Mouse (Mus musculus) adrenal gland, adult 2 months (tissue): ENCODE data around the gene Cyfip1. TPM values are rescaled to one million over a fixed set of nuclear protein-coding genes. Genes with fewer than 3 reads are reported as not detected.
"Not testable (repeated sequence)": the region's sequence is repeated elsewhere in the genome, so short reads cannot be mapped to it uniquely, and the experiment has no call there.

Experiments
- DNase-seq: peaks from one replicate; pipeline ENCODE4 v3.0.0; 2021
- polyA plus RNA-seq: library from polyadenylated mRNA; depleted of rRNA; stranded (reverse); fragments of >200 nt; gene quantifications from 2 replicates; pipeline ENCODE4 v1.2.3, GENCODE M21; 2012
- total RNA-seq, 2 experiments: library from RNA; stranded (reverse); gene quantifications; 2 replicates each; pipeline ENCODE4 v1.2.3; 2021

The Cyfip1 gene
- total and polyA plus RNA-seq, 3 experiments, result 40.1 to 79.0 (median 76.4) TPM

- no peak for DNase-seq
These were observed 23.5 kb downstream of the Cyfip1 start for GRCm38 (mm10) chr7:55865044-55865443.

- DNase-seq, result no peak
These were observed 24.3 kb downstream of the Cyfip1 start for GRCm38 (mm10) chr7:55865750-55866416.

- DNase-seq, result no peak
These were observed 26.7 kb downstream of the Cyfip1 start for GRCm38 (mm10) chr7:55868247-55868646.

- DNase-seq, result no peak
These were observed 27.7 kb downstream of the Cyfip1 start for GRCm38 (mm10) chr7:55869220-55869619.

- no peak for DNase-seq
These were observed 28.9 kb downstream of the Cyfip1 start for GRCm38 (mm10) chr7:55870340-55871020.

- DNase-seq, result no peak
These were observed 29.9 kb downstream of the Cyfip1 start for GRCm38 (mm10) chr7:55871476-55871875.

GRCm38 (mm10) chr7:55874703-55875102 lies 33.2 kb downstream of the Cyfip1 start:
- no peak for DNase-seq

- no peak for DNase-seq
These were observed 36.2 kb downstream of the Cyfip1 start for GRCm38 (mm10) chr7:55877721-55878120.

- DNase-seq, result no peak
These were observed 39.3 kb downstream of the Cyfip1 start for GRCm38 (mm10) chr7:55880882-55881281.

- DNase-seq, result no peak
These were observed 47.1 kb downstream of the Cyfip1 start for GRCm38 (mm10) chr7:55888603-55889002.

- DNase-seq, result no peak
These were observed 48.5 kb downstream of the Cyfip1 start for GRCm38 (mm10) chr7:55889996-55890395.

- DNase-seq, result no peak
These were observed 49.2 kb downstream of the Cyfip1 start for GRCm38 (mm10) chr7:55890731-55891130.

GRCm38 (mm10) chr7:55891797-55892196 lies 50.3 kb downstream of the Cyfip1 start:
- DNase-seq, result no peak

GRCm38 (mm10) chr7:55903766-55904165 lies 62.2 kb downstream of the Cyfip1 start:
- peak; percentile 40 for DNase-seq

- no peak for DNase-seq
These were observed 63.9 kb downstream of the Cyfip1 start for GRCm38 (mm10) chr7:55905449-55905848.

- DNase-seq, result no peak
These were observed 68.0 kb downstream of the Cyfip1 start for GRCm38 (mm10) chr7:55909519-55909918.

- DNase-seq, result no peak
These were observed 68.8 kb downstream of the Cyfip1 start for GRCm38 (mm10) chr7:55910356-55910755.

GRCm38 (mm10) chr7:55911371-55911770 lies 69.8 kb downstream of the Cyfip1 start:
- peak; percentile 12 for DNase-seq

GRCm38 (mm10) chr7:55912118-55912517 lies 70.6 kb downstream of the Cyfip1 start:
- no peak for DNase-seq

- DNase-seq, result not testable (repeated sequence)
These were observed 76.8 kb downstream of the Cyfip1 start for GRCm38 (mm10) chr7:55918365-55918764.

GRCm38 (mm10) chr7:55927262-55927661 lies 85.7 kb downstream of the Cyfip1 start:
- no peak for DNase-seq

- DNase-seq, result no peak
These were observed 87.1 kb downstream of the Cyfip1 start for GRCm38 (mm10) chr7:55928649-55929048.

- no peak for DNase-seq
These were observed 93.5 kb downstream of the Cyfip1 start for GRCm38 (mm10) chr7:55935025-55935424.

GRCm38 (mm10) chr7:55938341-55938740 lies 96.8 kb downstream of the Cyfip1 start:
- DNase-seq, result no peak
